Mouse (Mus musculus): ENCODE measurements around the gene Slc25a27. TPM values are rescaled to one million over a fixed set of nuclear protein-coding genes. Genes with fewer than 3 reads are reported as not detected.
A peak's percentile ranks its signal among the peaks of the same experiment; 100 is the strongest.

Gene Slc25a27
- total RNA-seq (2021): 1 to 10 TPM; 3.6 to 4.8 TPM
- long read RNA-seq, experiment 1: 0 reads
- long read RNA-seq, experiment 2, partial matches to known transcripts: 1 of 2 reads
- long read RNA-seq, experiment 2, other reads (novel, unspliced or antisense): 1 of 2 reads

- DNase-seq: peak; percentile 83 to 85
- intact Hi-C loops (cut with DNase I): no loop called here
These were observed at the start of gene Slc25a27 for GRCm38 (mm10) chr17:43666576-43667289. Gene Slc25a27 (minus strand): TSS chr17:43667214.

GRCm38 (mm10) chr17:43716601-43717000, 49.6 kb upstream of the Slc25a27 start:
- intact Hi-C loops (cut with DNase I): loop anchor here (5.0 kb wide), 1 partner anchor 41 kb away; no protein-coding TSS in a partner anchor
- no peak for DNase-seq

GRCm38 (mm10) chr17:43714191-43714590, 47.2 kb upstream of the Slc25a27 start:
- intact Hi-C loops (cut with DNase I): no loop called here
- peak in 1 of 2 experiments; percentile 23 for DNase-seq

GRCm38 (mm10) chr17:43711557-43712352, 44.7 kb upstream of the Slc25a27 start:
- intact Hi-C loops (cut with DNase I): no loop called here

GRCm38 (mm10) chr17:43707254-43707653, 40.2 kb upstream of the Slc25a27 start:
- intact Hi-C loops (cut with DNase I): no loop called here
- peak; percentile 43 to 68 for DNase-seq

More at GRCm38 (mm10) chr17:43711557-43712352, 44.7 kb upstream of the Slc25a27 start:
- DNase-seq: no peak

- no peak for DNase-seq
- intact Hi-C loops (cut with DNase I): no loop called here
These were observed 39.7 kb upstream of the Slc25a27 start for GRCm38 (mm10) chr17:43706749-43707148.

GRCm38 (mm10) chr17:43704216-43704930, 37.4 kb upstream of the Slc25a27 start:
- no peak for DNase-seq
- intact Hi-C loops (cut with DNase I): loop anchor here (5.0 kb wide), 3 partner anchors 43 to 333 kb away; partner anchors contain the start of gene Rcan2

GRCm38 (mm10) chr17:43701060-43701459, 34.0 kb upstream of the Slc25a27 start:
- DNase-seq: peak; percentile 64 to 82
- intact Hi-C loops (cut with DNase I): loop anchor here (2.0 to 5.0 kb wide), 4 partner anchors 46 to 430 kb away; partner anchors contain the start of gene Rcan2

GRCm38 (mm10) chr17:43698997-43699649, 32.1 kb upstream of the Slc25a27 start:
- intact Hi-C loops (cut with DNase I): no loop called here
- DNase-seq: peak; percentile 78 to 85

- intact Hi-C loops (cut with DNase I): no loop called here
These were observed 22.6 kb upstream of the Slc25a27 start for GRCm38 (mm10) chr17:43689591-43689990.

GRCm38 (mm10) chr17:43684638-43685037, 17.6 kb upstream of the Slc25a27 start:
- intact Hi-C loops (cut with DNase I): no loop called here
- no peak for DNase-seq

More at GRCm38 (mm10) chr17:43689591-43689990, 22.6 kb upstream of the Slc25a27 start:
- no peak for DNase-seq

- intact Hi-C loops (cut with DNase I): no loop called here
These were observed 17.1 kb upstream of the Slc25a27 start for GRCm38 (mm10) chr17:43684086-43684485.

GRCm38 (mm10) chr17:43677317-43677716, 10.3 kb upstream of the Slc25a27 start:
- intact Hi-C loops (cut with DNase I): no loop called here
- DNase-seq: no peak

More at GRCm38 (mm10) chr17:43684086-43684485, 17.1 kb upstream of the Slc25a27 start:
- no peak for DNase-seq

- intact Hi-C loops (cut with DNase I): no loop called here
- DNase-seq: no peak
These were observed 9.2 kb upstream of the Slc25a27 start for GRCm38 (mm10) chr17:43676241-43676640.

- DNase-seq: peak in 1 of 2 experiments; percentile 14
These were observed 8.2 kb upstream of the Slc25a27 start for GRCm38 (mm10) chr17:43675228-43675627.

GRCm38 (mm10) chr17:43671907-43672306, 4.9 kb upstream of the Slc25a27 start:
- intact Hi-C loops (cut with DNase I): no loop called here
- no peak for DNase-seq

More at GRCm38 (mm10) chr17:43675228-43675627, 8.2 kb upstream of the Slc25a27 start:
- intact Hi-C loops (cut with DNase I): no loop called here

GRCm38 (mm10) chr17:43669145-43669695, 2.2 kb upstream of the Slc25a27 start:
- DNase-seq: no peak
- intact Hi-C loops (cut with DNase I): no loop called here

GRCm38 (mm10) chr17:43667290-43667843, 353 bp upstream of the Slc25a27 start, which contains the start of gene Cyp39a1:
Gene Cyp39a1 (plus strand): TSS chr17:43667425.
- intact Hi-C loops (cut with DNase I): no loop called here
- DNase-seq: no peak
